Mouse (Mus musculus) lung, adult 2 months (tissue): ENCODE results near the gene Siglecf. TPM values are rescaled to one million over a fixed set of nuclear protein-coding genes. Genes with fewer than 3 reads are reported as not detected.

Source experiments
- DNase-seq: peaks from one replicate; pipeline ENCODE4 v3.0.0; 2022
- H3K4me1 ChIP-seq: fragments of 200-500 bp; 2 replicates; pipeline ENCODE4 v1.6.1; 2011; ENCODE audit warnings: low read length; ENCODE audit not compliant: control insufficient read depth, insufficient read depth
- H3K4me3 ChIP-seq: fragments of 200-500 bp; replicated peaks from 2 replicates; pipeline ENCODE3; 2011; ENCODE audit warnings: low read depth, mild to moderate bottlenecking, control low read depth, low read length; ENCODE audit errors: extremely low read depth
- CTCF ChIP-seq: fragments of 200-500 bp; IDR thresholded peaks from 2 replicates; pipeline ENCODE4 v1.5.1; 2011; ENCODE audit warnings: mild to moderate bottlenecking, low read length, control low read depth; ENCODE audit not compliant: insufficient read depth
- POLR2A ChIP-seq: fragments of 200-500 bp; IDR thresholded peaks from 2 replicates; pipeline ENCODE4 v1.6.1; 2011; ENCODE audit warnings: low read depth, mild to moderate bottlenecking, control low read depth, low read length, borderline replicate concordance; ENCODE audit errors: extremely low read depth
- WGBS: fragments of 180-500 bp; shearing (Covaris S2); methylation state at CpG from one replicate; pipeline ENCODE4 v1.1.7; 2018; 5-methylcytosine and 5-hydroxymethylcytosine counted together
- polyA plus RNA-seq: library from polyadenylated mRNA; depleted of rRNA; stranded (reverse); fragments of >200 nt; gene quantifications from 2 replicates; pipeline ENCODE4 v1.2.3, GENCODE M21; 2012; rRNA removed

The Siglecf gene
- polyA plus RNA-seq, 1 experiment: 19.2 TPM

- TF ChIP-seq POLR2A: no peak
- no peak for TF ChIP-seq CTCF
- 82% methylated on average over 3 of the region's 3 CpGs for whole genome bisulfite sequencing
- no peak overlapping the region for H3K4me3 ChIP-seq
- no peaks in the 10 kb centered on the region for H3K4me1 ChIP-seq
- no peak for DNase-seq
These were observed 7.4 kb downstream of the Siglecf start for GRCm38 (mm10) chr7:43358556-43358955.

GRCm38 (mm10) chr7:43361442-43361841 is 10.3 kb downstream of the Siglecf start:
- TF ChIP-seq CTCF: no peak
- TF ChIP-seq POLR2A: no peak
- no peaks in the 10 kb centered on the region for H3K4me1 ChIP-seq
- 82% methylated on average over 1 of the region's 1 CpGs for WGBS
- no peak overlapping the region for H3K4me3 ChIP-seq
- DNase-seq: no peak

GRCm38 (mm10) chr7:43362021-43362420 is 10.9 kb downstream of the Siglecf start:
- no peak for DNase-seq
- Histone ChIP-seq H3K4me3 (no peak overlapping the region), H3K4me1 (no peaks in the 10 kb centered on the region)
- TF ChIP-seq POLR2A (no peak), CTCF (no peak)
- 62% methylated on average over 4 of the region's 4 CpGs for WGBS

GRCm38 (mm10) chr7:43378226-43378625 is 27.1 kb downstream of the Siglecf start:
- WGBS: 16% methylated on average over 5 of the region's 5 CpGs
- TF ChIP-seq CTCF: peak; percentile 36; the same call in 1 of the 2 replicates
- TF ChIP-seq POLR2A: no peak
- H3K4me1 ChIP-seq: no peaks in the 10 kb centered on the region
- DNase-seq: peak; percentile 17
- no peak overlapping the region for H3K4me3 ChIP-seq

- no peak for DNase-seq
- Histone ChIP-seq H3K4me1 (no peaks in the 10 kb centered on the region), H3K4me3 (no peak overlapping the region)
- TF ChIP-seq POLR2A (no peak), CTCF (no peak)
- WGBS: 61% methylated on average over 8 of the region's 8 CpGs
These were observed 41.4 kb downstream of the Siglecf start for GRCm38 (mm10) chr7:43392349-43393121.

- WGBS: 73% methylated on average over 2 of the region's 2 CpGs
- TF ChIP-seq CTCF: no peak
- H3K4me1 ChIP-seq: no peaks in the 10 kb centered on the region
- no peak overlapping the region for H3K4me3 ChIP-seq
- DNase-seq: no peak
These were observed 48.4 kb downstream of the Siglecf start for GRCm38 (mm10) chr7:43399501-43399900.

- Histone ChIP-seq H3K4me1 (no peaks in the 10 kb centered on the region), H3K4me3 (no peak overlapping the region)
- no peak for DNase-seq
- WGBS: 23% methylated on average over 2 of the region's 2 CpGs
- TF ChIP-seq CTCF (no peak), POLR2A (no peak)
These were observed 51.6 kb downstream of the Siglecf start for GRCm38 (mm10) chr7:43402718-43403117.

- TF ChIP-seq POLR2A: no peak
- no peak for TF ChIP-seq CTCF
- Histone ChIP-seq H3K4me3 (no peak overlapping the region), H3K4me1 (no peaks in the 10 kb centered on the region)
- 62% methylated on average over 3 of the region's 3 CpGs for WGBS
- DNase-seq: no peak
These were observed 56.4 kb downstream of the Siglecf start for GRCm38 (mm10) chr7:43407573-43407972.

GRCm38 (mm10) chr7:43408131-43408553 is 57.0 kb downstream of the Siglecf start, which contains the start of gene Siglecg:
TSS of gene Siglecg (plus strand) at chr7:43408204.
- Histone ChIP-seq H3K4me3 (peak within 1 kb of the TSS; percentile 25), H3K4me1 (no peaks in the 10 kb centered on the region)
- TF ChIP-seq POLR2A (no peak), CTCF (no peak)
- 60% methylated on average over 4 of the region's 4 CpGs for WGBS
- DNase-seq: no peak

GRCm38 (mm10) chr7:43409084-43409483 is 57.9 kb downstream of the Siglecf start:
- no peak for DNase-seq
- TF ChIP-seq CTCF: no peak
- TF ChIP-seq POLR2A: no peak
- no peak overlapping the region for H3K4me3 ChIP-seq
- WGBS: 66% methylated on average over 3 of the region's 3 CpGs
- no peaks in the 10 kb centered on the region for H3K4me1 ChIP-seq

Other genes starting within 250 kb of the Siglecf start
- gene Zfp936, start 237.1 kb upstream of the Siglecf start, polyA plus RNA-seq: not detected in 2 replicates
- 4.9 and 6.9 TPM in 2 replicates for gene Zfp715, start 38.0 kb upstream of the Siglecf start, polyA plus RNA-seq
- 17.5 and 18.9 TPM in 2 replicates for gene Siglecg, start 56.9 kb downstream of the Siglecf start, polyA plus RNA-seq
- 0.05 TPM in 1 of 2 replicates, not detected in the other for gene Lim2, start 76.3 kb downstream of the Siglecf start, polyA plus RNA-seq
- gene Nkg7, start 85.7 kb downstream of the Siglecf start, polyA plus RNA-seq: 17.3 and 19.7 TPM in 2 replicates
- not detected in 2 replicates for gene Cldnd2, start 89.4 kb downstream of the Siglecf start, polyA plus RNA-seq
- 71.4 and 105 TPM in 2 replicates for gene Etfb, start 92.7 kb downstream of the Siglecf start, polyA plus RNA-seq
- 1.2 and 1.5 TPM in 2 replicates for gene Gm45233, start 92.8 kb downstream of the Siglecf start, polyA plus RNA-seq
- gene Vsig10l, start 111.8 kb downstream of the Siglecf start, polyA plus RNA-seq: 6.6 and 14.2 TPM in 2 replicates
- gene Iglon5, start 138.7 kb downstream of the Siglecf start, polyA plus RNA-seq: 0.85 and 1.0 TPM in 2 replicates
- gene 4931406B18Rik, start 154.6 kb downstream of the Siglecf start, polyA plus RNA-seq: not detected in 2 replicates
- gene Cd33, start 193.1 kb downstream of the Siglecf start, polyA plus RNA-seq: 11.6 and 15.3 TPM in 2 replicates
- gene Zfp658, start 210.9 kb downstream of the Siglecf start, polyA plus RNA-seq: 1.6 and 1.8 TPM in 2 replicates
- gene Zfp719, start 228.3 kb downstream of the Siglecf start, polyA plus RNA-seq: 2.0 and 2.5 TPM in 2 replicates